Mouse (Mus musculus) cerebellum, adult 2 months (tissue): ENCODE measurements around the gene Prdm5. TPM values are rescaled to one million over a fixed set of nuclear protein-coding genes. Genes with fewer than 3 reads are reported as not detected.

ENCODE experiments used
- DNase-seq, 2 experiments: peaks; one replicate each; pipeline ENCODE4 v3.0.0; 2021
- H3K27ac ChIP-seq: fragments of 200-500 bp; 2 replicates; pipeline ENCODE4 v1.5.1; 2012; ENCODE audit warnings: low read length, control low read depth, inconsistent platforms; ENCODE audit not compliant: insufficient read depth
- H3K27me3 ChIP-seq: fragments of 200-500 bp; 2 replicates; pipeline ENCODE4 v1.6.1; 2012; ENCODE audit warnings: inconsistent platforms, mild to moderate bottlenecking, low read length, moderate library complexity; ENCODE audit not compliant: control insufficient read depth, insufficient read depth
- H3K4me1 ChIP-seq: fragments of 200-500 bp; 2 replicates; pipeline ENCODE4 v1.6.1; 2011; ENCODE audit warnings: low read length; ENCODE audit not compliant: control insufficient read depth, insufficient read depth
- H3K4me3 ChIP-seq: fragments of 200-500 bp; replicated peaks from 2 replicates; pipeline ENCODE3; 2011; ENCODE audit warnings: mild to moderate bottlenecking, low read depth, low read length, control low read depth; ENCODE audit not compliant: insufficient read depth
- CTCF ChIP-seq: fragments of 200-500 bp; IDR thresholded peaks from 2 replicates; pipeline ENCODE4 v1.5.1; 2011; ENCODE audit warnings: low read depth, mild to moderate bottlenecking, control low read depth, low read length, moderate library complexity, borderline replicate concordance; ENCODE audit not compliant: insufficient read depth
- POLR2A ChIP-seq: fragments of 200-500 bp; IDR thresholded peaks from 2 replicates; pipeline ENCODE4 v1.6.1; 2011; ENCODE audit warnings: low read length, control low read depth, borderline replicate concordance; ENCODE audit not compliant: insufficient read depth
- WGBS: fragments of 180-500 bp; shearing (Covaris S2); methylation state at CpG from one replicate; pipeline ENCODE4 v1.1.7; 2018; 5-methylcytosine and 5-hydroxymethylcytosine counted together
- polyA plus RNA-seq: library from polyadenylated mRNA; depleted of rRNA; stranded (reverse); fragments of >200 nt; gene quantifications from 2 replicates; pipeline ENCODE4 v1.2.3, GENCODE M21; 2012

The Prdm5 gene
- polyA plus RNA-seq, 1 experiment = 5.1 TPM

DNA sequence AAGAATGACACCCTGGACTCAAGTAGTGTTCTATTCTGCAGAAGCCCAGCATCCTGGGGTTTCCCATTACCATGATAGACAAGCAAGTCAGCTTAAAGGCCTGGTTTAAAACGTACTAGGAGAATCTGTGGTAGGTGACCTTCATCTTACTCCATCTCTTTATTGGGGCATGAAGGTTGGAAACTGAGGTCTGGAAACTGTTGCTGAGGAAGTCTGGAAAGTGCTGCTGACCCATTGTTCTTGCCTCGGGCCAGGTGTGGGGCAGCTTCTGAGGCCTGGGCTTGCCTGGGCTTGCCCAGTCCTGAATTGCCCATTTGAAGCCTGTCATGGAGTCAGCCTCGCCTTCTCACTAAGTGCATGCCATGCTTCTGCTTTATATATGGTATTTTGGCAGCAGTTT, 17.8 kb downstream of the Prdm5 start:
- WGBS = 85% methylated on average over 3 of the region's 3 CpGs
- Histone ChIP-seq H3K4me1 (no peaks in the 10 kb centered on the region), H3K4me3 (no peak overlapping the region), H3K27me3 (no peaks in the 10 kb centered on the region), H3K27ac (no peak overlapping the region)
- no peak for DNase-seq
- TF ChIP-seq CTCF = no peak
- TF ChIP-seq POLR2A = no peak

DNA sequence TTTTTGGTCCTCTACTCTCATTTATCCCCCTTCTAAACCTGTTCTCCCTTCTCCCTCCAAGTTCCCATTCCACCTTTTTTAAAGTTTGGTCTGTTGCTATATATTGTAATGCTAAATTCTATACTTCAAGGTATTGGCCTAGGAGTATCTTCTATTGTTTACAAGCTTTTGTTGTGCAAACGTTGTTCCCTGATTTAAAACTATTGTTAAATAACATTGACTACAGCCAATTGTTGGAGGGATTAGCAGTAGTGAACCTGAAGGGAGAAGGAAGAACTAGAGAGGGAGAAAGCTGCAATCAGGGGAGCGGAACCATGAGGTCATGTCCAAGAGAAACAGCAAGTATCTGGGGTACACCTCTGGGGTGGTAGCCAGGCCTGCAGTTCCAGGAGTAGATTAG, 18.5 kb downstream of the Prdm5 start:
- Histone ChIP-seq H3K4me1 (no peaks in the 10 kb centered on the region), H3K27ac (no peak overlapping the region), H3K27me3 (no peaks in the 10 kb centered on the region), H3K4me3 (no peak overlapping the region)
- WGBS = 78% methylated on average over 2 of the region's 2 CpGs
- TF ChIP-seq POLR2A (no peak), CTCF (no peak)
- no peak for DNase-seq

DNA sequence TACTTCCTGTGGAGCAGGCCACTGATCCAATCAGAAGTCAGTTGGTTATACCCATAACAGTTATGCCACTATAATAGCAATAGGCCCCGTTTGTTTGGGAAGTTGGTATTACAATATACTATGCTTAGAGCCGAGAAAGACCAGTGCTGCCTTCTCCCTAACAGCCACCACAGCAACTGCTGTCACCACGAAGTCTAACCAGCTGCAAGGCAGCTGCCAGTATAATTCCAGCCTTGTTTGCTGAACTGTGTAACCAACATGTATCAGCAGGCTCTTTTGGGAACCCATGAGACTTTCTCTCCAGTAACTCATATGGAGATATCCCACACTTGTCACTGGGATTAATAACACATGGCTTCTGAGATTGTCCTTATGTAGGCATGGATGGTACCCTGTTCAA, 19.6 kb downstream of the Prdm5 start:
- 92% methylated on average over 3 of the region's 3 CpGs for WGBS
- Histone ChIP-seq H3K4me1 (no peaks in the 10 kb centered on the region), H3K27ac (no peak overlapping the region), H3K27me3 (no peaks in the 10 kb centered on the region), H3K4me3 (no peak overlapping the region)
- TF ChIP-seq POLR2A (no peak), CTCF (no peak)
- DNase-seq = no peak

DNA sequence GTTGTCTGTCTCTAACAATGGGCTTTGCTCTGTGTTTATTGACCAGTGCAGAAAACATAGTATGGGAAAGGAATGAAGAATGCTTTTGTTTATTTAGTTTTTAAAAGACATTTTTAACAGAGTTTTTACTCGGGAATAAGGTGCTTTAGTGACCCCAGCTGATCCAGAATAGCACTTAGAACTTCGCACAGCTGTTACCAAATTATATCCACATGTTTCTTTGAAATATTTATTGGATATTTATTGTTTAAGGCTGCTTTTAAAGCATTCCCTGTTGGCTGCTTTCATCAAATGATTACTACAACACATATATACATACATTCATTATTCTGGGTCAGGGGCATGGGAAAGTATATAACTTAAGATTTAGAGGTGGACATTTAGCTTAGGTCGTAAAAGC, 32.9 kb downstream of the Prdm5 start:
- DNase-seq = no peak
- Histone ChIP-seq H3K27ac (no peak overlapping the region), H3K4me3 (no peak overlapping the region), H3K4me1 (no peaks in the 10 kb centered on the region), H3K27me3 (no peaks in the 10 kb centered on the region)
- no peak for TF ChIP-seq POLR2A
- TF ChIP-seq CTCF = no peak
- 87% methylated on average over 3 of the region's 3 CpGs for WGBS

DNA sequence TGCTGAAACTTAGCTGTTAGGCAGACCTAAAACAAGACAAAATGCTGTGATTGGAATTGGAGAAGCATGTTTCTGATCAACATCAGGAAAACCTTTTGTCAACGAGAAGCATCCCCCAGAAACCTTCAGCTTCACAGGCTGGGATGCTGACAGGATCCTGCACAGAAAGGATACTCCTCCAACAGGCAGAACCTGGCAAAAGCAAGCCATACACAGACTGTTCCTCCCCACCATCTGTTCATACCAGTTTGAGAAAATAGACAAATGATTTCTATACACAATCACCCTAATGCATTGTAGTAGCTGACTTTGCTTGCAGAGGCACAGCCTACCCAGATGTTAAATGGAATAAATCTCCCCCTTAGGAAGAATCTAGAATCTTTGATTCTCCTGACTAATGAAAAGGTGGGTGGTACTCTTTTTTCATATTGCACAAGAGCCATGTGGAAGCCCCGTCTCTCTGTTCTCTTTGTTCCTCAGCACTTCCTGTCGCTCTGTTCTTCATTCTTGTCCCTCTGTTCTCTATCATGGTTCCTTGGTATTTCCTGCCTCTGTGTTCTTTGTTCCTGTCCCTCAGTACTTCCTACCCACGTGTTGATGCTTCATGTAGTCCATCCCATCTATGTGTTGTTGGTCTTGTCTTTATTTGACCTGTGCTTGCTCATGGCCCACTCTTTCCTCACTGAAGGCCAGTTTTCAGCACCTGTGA, 39.4 kb downstream of the Prdm5 start:
- TF ChIP-seq POLR2A = no peak
- TF ChIP-seq CTCF = no peak
- peak; percentile 26 to 64 for DNase-seq
- Histone ChIP-seq H3K27me3 (no peaks in the 10 kb centered on the region), H3K27ac (no peak overlapping the region), H3K4me3 (no peak overlapping the region), H3K4me1 (no peaks in the 10 kb centered on the region)
- WGBS = 53% methylated on average over 4 of the region's 4 CpGs

DNA sequence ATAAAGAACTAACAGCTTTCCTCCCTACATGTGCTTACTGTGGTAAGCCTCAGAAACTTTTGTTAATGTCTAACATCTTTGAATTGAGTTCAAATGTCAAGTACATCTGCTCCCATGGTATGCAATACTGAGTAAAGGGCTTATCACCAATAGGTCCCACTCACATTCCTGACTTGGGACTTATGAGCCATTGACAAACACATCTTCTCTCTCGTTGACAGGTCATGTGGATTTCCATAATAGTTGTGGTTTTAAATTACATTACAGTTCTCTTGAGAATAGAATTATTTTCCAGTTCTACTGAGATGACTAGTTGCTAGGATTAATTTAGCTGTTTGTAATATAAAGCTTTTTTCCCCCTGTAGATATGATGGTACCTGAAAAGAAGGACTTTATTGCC, 49.9 kb downstream of the Prdm5 start:
- DNase-seq = no peak
- Histone ChIP-seq H3K27me3 (no peaks in the 10 kb centered on the region), H3K4me3 (no peak overlapping the region), H3K27ac (no peak overlapping the region), H3K4me1 (no peaks in the 10 kb centered on the region)
- 74% methylated on average over 1 of the region's 1 CpGs for WGBS
- no peak for TF ChIP-seq POLR2A
- TF ChIP-seq CTCF = no peak

DNA sequence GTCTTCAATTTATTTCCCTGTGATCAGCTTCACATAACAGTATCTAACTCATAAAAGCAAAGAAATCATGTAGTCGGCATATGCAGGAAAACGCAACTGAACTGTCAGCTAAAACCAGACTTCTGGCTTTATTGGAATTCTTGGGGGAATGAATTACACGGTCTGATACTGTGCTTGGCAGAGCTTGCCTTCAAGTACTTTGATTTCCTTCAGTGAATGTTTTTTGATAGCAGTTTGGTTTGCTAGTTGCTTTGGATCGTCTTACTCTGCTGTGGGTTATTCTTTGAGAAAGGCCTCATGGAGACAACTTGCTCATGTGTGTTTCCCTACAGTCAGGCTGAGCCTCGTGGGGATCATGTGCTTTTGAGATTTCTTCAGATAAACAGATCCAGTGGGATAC, 52.7 kb downstream of the Prdm5 start:
- H3K4me1 ChIP-seq = no peaks in the 10 kb centered on the region
- 54% methylated on average over 5 of the region's 5 CpGs for WGBS
- DNase-seq = no peak
- no peak overlapping the region for H3K27ac ChIP-seq
- H3K27me3 ChIP-seq = no peaks in the 10 kb centered on the region
- no peak overlapping the region for H3K4me3 ChIP-seq
- no peak for TF ChIP-seq CTCF
- TF ChIP-seq POLR2A = no peak

DNA sequence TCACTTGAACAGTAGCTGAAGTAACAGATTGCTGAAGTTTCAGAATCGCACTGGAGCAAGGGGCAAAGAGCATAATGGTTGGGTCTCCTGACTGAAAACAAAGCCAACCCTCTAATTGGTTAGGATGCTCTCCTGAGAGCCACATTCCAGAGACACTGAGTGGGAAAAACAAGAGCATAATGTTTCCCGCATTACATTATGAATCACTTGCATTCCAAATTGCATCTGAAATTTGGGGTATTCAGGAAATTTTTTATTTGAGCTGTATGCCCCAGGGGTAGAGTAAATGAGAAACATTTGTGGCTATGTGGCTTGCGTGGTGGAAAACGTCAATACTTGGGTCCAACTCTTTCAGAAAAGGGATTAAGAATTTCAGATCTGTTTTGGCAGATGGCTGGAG, 55.2 kb downstream of the Prdm5 start:
- Histone ChIP-seq H3K4me1 (no peaks in the 10 kb centered on the region), H3K27ac (no peak overlapping the region), H3K4me3 (no peak overlapping the region), H3K27me3 (no peaks in the 10 kb centered on the region)
- TF ChIP-seq CTCF (no peak), POLR2A (no peak)
- 92% methylated on average over 4 of the region's 4 CpGs for WGBS
- no peak for DNase-seq
